Mouse (Mus musculus) embryonic facial prominence, embryonic 11.5 days (tissue): Measurements from ENCODE around the gene Fbxl22. TPM values are rescaled to one million over a fixed set of nuclear protein-coding genes. Genes with fewer than 3 reads are reported as not detected.

Experiments
- ATAC-seq: fragments of 200-750 bp; cut with Nextera tagmentation; replicated peaks from 2 replicates; pipeline ENCODE4 v1.8.0; 2017; ENCODE audit warnings: low read depth; ENCODE audit not compliant: insufficient number of reproducible peaks, low FRiP score, low TSS enrichment
- DNase-seq: peaks from one replicate; pipeline ENCODE4 v3.0.0-alpha.2; 2015; ENCODE audit warnings: low spot score
- H3K27ac ChIP-seq: fragments of 300-500 bp; sonication (generic); replicated peaks from 2 replicates; pipeline ENCODE4 v1.5.1; 2014; ENCODE audit warnings: mild to moderate bottlenecking, low read depth, low read length, control low read depth
- H3K27me3 ChIP-seq: fragments of 300-500 bp; sonication (generic); 2 replicates; pipeline ENCODE4 v1.6.1; 2014; ENCODE audit warnings: mild to moderate bottlenecking, low read length, moderate library complexity, mixed read lengths; ENCODE audit not compliant: control insufficient read depth, insufficient read depth
- H3K36me3 ChIP-seq: fragments of 300-500 bp; sonication (generic); replicated peaks from 2 replicates; pipeline ENCODE4 v1.6.1; 2014; ENCODE audit warnings: low read depth, mild to moderate bottlenecking, low read length, moderate library complexity, mixed read lengths; ENCODE audit not compliant: control insufficient read depth, insufficient read depth
- H3K4me1 ChIP-seq: fragments of 300-500 bp; sonication (generic); 2 replicates; pipeline ENCODE4 v1.6.1; 2014; ENCODE audit warnings: low read length, mixed read lengths; ENCODE audit not compliant: control insufficient read depth, insufficient read depth
- H3K4me2 ChIP-seq: fragments of 300-500 bp; sonication (generic); 2 replicates; pipeline ENCODE4 v1.6.1; 2014; ENCODE audit warnings: low read depth, mild to moderate bottlenecking, control low read depth, low read length, moderate library complexity
- H3K4me3 ChIP-seq: fragments of 300-500 bp; sonication (generic); 2 replicates; pipeline ENCODE4 v1.5.1; 2014; ENCODE audit warnings: low read depth, low read length, control low read depth
- H3K9ac ChIP-seq: fragments of 300-500 bp; sonication (generic); replicated peaks from 2 replicates; pipeline ENCODE4 v1.6.1; 2014; ENCODE audit warnings: mild to moderate bottlenecking, control low read depth, low read length
- H3K9me3 ChIP-seq: fragments of 300-500 bp; sonication (generic); replicated peaks from 2 replicates; pipeline ENCODE4 v1.6.1; 2016; ENCODE audit warnings: mild to moderate bottlenecking, low read length, inconsistent platforms, mixed read lengths; ENCODE audit not compliant: control insufficient read depth
- WGBS: fragments of 180-500 bp; shearing (Covaris S2); extraction: QIAGEN DNeasy Blood & Tissue Kit; methylation state at CpG from one replicate; pipeline ENCODE4 v1.1.7; 2014; 5-methylcytosine and 5-hydroxymethylcytosine counted together
- polyA plus RNA-seq: library from polyadenylated mRNA; unstranded; fragments of >200 nt; fragmentation: Nextera tagmentation; extraction: Ambion mirVana; gene quantifications from 2 replicates; pipeline ENCODE4 v1.2.1, GENCODE M21; 2014

Gene Fbxl22
- polyA plus RNA-seq, 1 experiment from 2014 or later: 1.9 TPM

DNA sequence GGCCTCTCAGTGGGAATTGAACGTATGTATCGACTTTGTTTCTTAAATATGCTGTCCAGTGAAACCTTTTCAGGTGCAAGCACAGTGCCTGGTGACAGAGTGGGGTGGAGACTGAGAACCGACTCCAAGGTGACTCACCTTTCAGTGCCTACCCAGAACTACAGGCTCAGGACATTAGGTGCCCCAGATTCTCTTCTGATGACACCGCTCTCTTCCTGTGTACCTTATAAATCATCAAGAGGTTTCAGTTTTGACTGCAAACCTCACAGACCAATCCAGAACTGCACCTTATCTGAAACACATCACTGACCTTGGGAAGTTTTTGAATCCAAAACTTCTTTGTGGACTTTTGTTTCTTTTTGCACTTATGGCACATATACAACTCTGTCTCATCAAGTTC lies 5.9 kb upstream of the Fbxl22 start:
- no peak overlapping the region for H3K4me2 ChIP-seq
- ATAC-seq (no peak), DNase-seq (no peak)
- H3K27ac ChIP-seq: no peak overlapping the region
- WGBS: 92% methylated on average over 4 of the region's 4 CpGs
- H3K36me3 ChIP-seq: peaks cover 9% of the 10 kb centered on the region
- no peaks in the 10 kb centered on the region for H3K9me3 ChIP-seq
- no peak overlapping the region for H3K4me3 ChIP-seq
- no peaks in the 10 kb centered on the region for H3K4me1 ChIP-seq
- no peaks in the 10 kb centered on the region for H3K27me3 ChIP-seq
- H3K9ac ChIP-seq: no peak overlapping the region

GRCm38 (mm10) chr9:66518901-66519300 lies 4.5 kb upstream of the Fbxl22 start:
- Histone ChIP-seq H3K27ac (no peak overlapping the region), H3K4me2 (no peak overlapping the region), H3K9ac (no peak overlapping the region), H3K4me3 (no peak overlapping the region), H3K36me3 (peaks cover 12% of the 10 kb centered on the region), H3K4me1 (no peaks in the 10 kb centered on the region), H3K9me3 (no peaks in the 10 kb centered on the region), H3K27me3 (no peaks in the 10 kb centered on the region)
- 88% methylated on average over 5 of the region's 5 CpGs for WGBS
- DNase-seq (no peak), ATAC-seq (no peak)

DNA sequence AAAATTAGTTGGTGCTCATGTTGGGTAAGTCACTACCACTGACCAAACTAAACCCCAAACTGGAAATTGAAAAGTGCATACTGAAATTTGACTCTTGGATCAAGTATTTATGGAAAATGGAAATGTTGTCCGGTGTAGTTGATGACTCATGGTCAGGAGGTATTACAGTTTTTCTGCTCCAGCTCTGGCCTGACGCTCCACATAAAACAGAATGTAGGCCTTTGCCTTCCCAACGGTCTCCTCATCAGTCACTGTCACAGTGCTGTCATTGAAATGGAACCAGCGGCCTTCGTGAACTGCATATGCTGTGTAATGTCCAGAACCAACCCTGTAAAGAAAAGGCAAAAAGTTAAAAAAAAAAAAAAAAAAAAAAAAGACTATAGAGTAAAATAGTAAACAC lies 3.9 kb upstream of the Fbxl22 start:
- no peak for ATAC-seq
- peaks cover 13% of the 10 kb centered on the region for H3K36me3 ChIP-seq
- WGBS: 96% methylated on average over 5 of the region's 5 CpGs
- H3K4me2 ChIP-seq: no peak overlapping the region
- H3K9ac ChIP-seq: no peak overlapping the region
- H3K4me1 ChIP-seq: no peaks in the 10 kb centered on the region
- DNase-seq: no peak
- no peak overlapping the region for H3K27ac ChIP-seq
- no peaks in the 10 kb centered on the region for H3K9me3 ChIP-seq
- H3K27me3 ChIP-seq: no peaks in the 10 kb centered on the region
- H3K4me3 ChIP-seq: no peak overlapping the region

GRCm38 (mm10) chr9:66517746-66518145 lies 3.4 kb upstream of the Fbxl22 start:
- H3K4me3 ChIP-seq: no peak overlapping the region
- H3K9me3 ChIP-seq: no peaks in the 10 kb centered on the region
- DNase-seq (no peak), ATAC-seq (no peak)
- no peak overlapping the region for H3K9ac ChIP-seq
- peaks cover 13% of the 10 kb centered on the region for H3K36me3 ChIP-seq
- WGBS: 92% methylated on average over 10 of the region's 10 CpGs
- no peaks in the 10 kb centered on the region for H3K27me3 ChIP-seq
- no peaks in the 10 kb centered on the region for H3K4me1 ChIP-seq
- H3K4me2 ChIP-seq: no peak overlapping the region
- H3K27ac ChIP-seq: no peak overlapping the region

DNA sequence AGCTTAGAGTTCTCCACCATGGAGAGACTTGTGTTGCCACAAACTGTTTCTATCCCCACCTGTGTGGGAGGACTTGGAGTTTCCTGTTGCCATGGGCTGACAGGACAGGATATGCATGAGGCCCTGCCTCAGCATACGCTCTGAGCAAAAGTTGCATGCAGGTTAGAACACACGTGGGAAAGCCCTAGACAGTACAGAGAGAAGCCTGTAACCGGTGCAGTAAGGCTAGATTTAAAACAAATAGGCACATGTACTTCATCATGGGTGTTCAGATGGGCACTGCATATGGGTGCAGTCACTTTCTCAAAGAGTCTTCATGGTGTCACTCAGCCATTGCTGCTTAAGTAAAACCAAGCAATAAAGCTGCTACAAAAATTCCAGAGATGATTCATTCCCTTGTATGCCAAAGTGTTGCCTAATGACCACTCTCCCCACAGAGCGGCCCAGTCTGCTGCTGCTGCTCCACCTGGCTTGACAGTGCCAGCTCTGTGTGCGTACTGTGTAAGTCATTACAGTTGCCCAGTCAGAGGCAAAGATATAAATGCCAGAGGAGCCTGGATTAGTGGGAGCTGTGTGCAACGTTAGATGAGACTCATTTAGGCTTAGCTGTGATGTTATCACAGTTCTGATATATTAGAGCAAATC lies 2.0 kb upstream of the Fbxl22 start:
- H3K36me3 ChIP-seq: peaks cover 13% of the 10 kb centered on the region
- no peaks in the 10 kb centered on the region for H3K4me1 ChIP-seq
- H3K9ac ChIP-seq: no peak overlapping the region
- ATAC-seq (no peak), DNase-seq (no peak)
- H3K9me3 ChIP-seq: no peaks in the 10 kb centered on the region
- 94% methylated on average over 6 of the region's 6 CpGs for WGBS
- no peak overlapping the region for H3K27ac ChIP-seq
- no peak overlapping the region for H3K4me3 ChIP-seq
- no peaks in the 10 kb centered on the region for H3K27me3 ChIP-seq
- no peak overlapping the region for H3K4me2 ChIP-seq

GRCm38 (mm10) chr9:66515680-66516210 lies 1.4 kb upstream of the Fbxl22 start:
- H3K9ac ChIP-seq: no peak overlapping the region
- no peak overlapping the region for H3K27ac ChIP-seq
- H3K4me3 ChIP-seq: no peak overlapping the region
- WGBS: 92% methylated on average over 10 of the region's 10 CpGs
- H3K4me2 ChIP-seq: no peak overlapping the region
- peaks cover 13% of the 10 kb centered on the region for H3K36me3 ChIP-seq
- H3K27me3 ChIP-seq: no peaks in the 10 kb centered on the region
- DNase-seq (no peak), ATAC-seq (no peak)
- no peaks in the 10 kb centered on the region for H3K9me3 ChIP-seq
- no peaks in the 10 kb centered on the region for H3K4me1 ChIP-seq

DNA sequence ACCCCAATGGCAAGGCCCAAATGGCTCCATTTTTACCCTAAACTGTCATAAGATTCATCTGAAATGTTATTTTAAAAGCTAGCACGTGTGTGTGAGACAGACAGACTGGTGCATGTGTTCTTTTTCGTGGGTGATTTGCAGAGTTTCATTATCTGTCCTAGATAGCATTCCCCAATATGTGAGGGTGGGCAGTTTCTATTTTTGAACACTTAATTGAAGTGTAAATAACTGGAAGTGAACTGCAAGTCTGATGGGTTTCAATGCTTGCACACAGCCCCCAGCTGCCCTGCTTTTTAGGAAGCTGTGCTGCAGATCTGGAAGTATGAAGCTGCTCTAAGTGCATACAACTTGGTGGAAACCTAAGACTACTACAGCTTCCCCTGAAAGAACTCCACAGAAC lies 722 bp upstream of the Fbxl22 start:
- Histone ChIP-seq H3K27ac (no peak overlapping the region), H3K27me3 (no peaks in the 10 kb centered on the region), H3K4me2 (no peak overlapping the region), H3K4me3 (no peak overlapping the region), H3K9me3 (no peaks in the 10 kb centered on the region), H3K4me1 (no peaks in the 10 kb centered on the region), H3K9ac (no peak overlapping the region), H3K36me3 (peaks cover 9% of the 10 kb centered on the region)
- ATAC-seq (no peak), DNase-seq (no peak)
- WGBS: 89% methylated on average over 2 of the region's 2 CpGs

GRCm38 (mm10) chr9:66513661-66514255 lies 635 bp downstream of the Fbxl22 start:
- Histone ChIP-seq H3K36me3 (peaks cover 7% of the 10 kb centered on the region), H3K27me3 (no peaks in the 10 kb centered on the region), H3K4me2 (no peak overlapping the region), H3K27ac (no peak overlapping the region; the same call in 1 of the 2 replicates), H3K9ac (0 out of 2 replicates have a peak overlapping the region, but pooled peaks have one; percentile 11), H3K9me3 (no peaks in the 10 kb centered on the region), H3K4me3 (no peak overlapping the region), H3K4me1 (no peaks in the 10 kb centered on the region)
- DNase-seq: no peak
- WGBS: 86% methylated on average over 4 of the region's 4 CpGs
- ATAC-seq: no peak
